ENCODE assay signal across 7 mouse cellular contexts in the genomic region with DNA sequence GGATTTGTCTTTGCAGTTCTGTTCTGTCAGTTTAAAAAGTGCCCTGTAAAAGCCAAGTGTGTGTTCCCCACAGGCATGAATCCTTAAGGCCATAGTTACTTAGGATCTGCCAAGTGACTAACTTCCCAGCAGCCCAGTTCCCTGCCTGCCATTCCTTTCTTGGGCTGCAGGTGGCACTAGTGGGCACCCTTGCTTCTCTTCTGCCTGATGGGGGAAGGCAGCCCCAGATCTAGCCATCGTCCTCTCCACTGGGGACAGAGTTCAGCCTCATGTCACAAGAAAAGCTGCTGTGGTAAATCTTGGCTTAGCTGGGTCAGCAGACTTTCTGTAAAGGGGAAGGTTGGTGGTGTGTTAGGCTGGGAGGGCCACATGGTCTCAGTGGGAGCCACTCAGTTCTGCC. TPM values are rescaled to one million over a fixed set of nuclear protein-coding genes. Genes with fewer than 3 reads are reported as not detected.
DNase-seq lines count a peak whose midpoint lies in the region; ATAC-seq lines count a peak whose summit lies in the region.

No protein-coding gene starts in this region.

- DNase-seq in T-cell, adult 2 months (ENCODE audit: low spot score) = peak; percentile 70
- peak; percentile 75 for DNase-seq in cerebellum, adult 8-10 months
- DNase-seq in gastrocnemius, adult 18-20 months (ENCODE audit: low spot score) = peak; percentile 64
- peak; percentile 86 for DNase-seq in induced T-regulatory cell, adult 2 months (ENCODE audit: low read depth)
- DNase-seq in left cerebral cortex, adult 8-10 months (ENCODE audit: low spot score in 2 of 2) = peak; percentile 50 to 82
- peak; percentile 58 for DNase-seq in skeletal muscle tissue, adult 2 months (ENCODE audit: low read depth, low spot score)

- peak; percentile 88 for ATAC-seq in megakaryocyte progenitor cell, adult 5-6 weeks (replicated peaks; ENCODE audit: poor library complexity)

RNA-seq across cellular contexts. Expression of a gene that starts 59.6 kb away (rescaled TPM):
- 1 to 10 TPM; 2.4 to 2.7 TPM for total RNA-seq in gastrocnemius, adult 18-20 months (2021)
- 10 to 100 TPM; 36.7 to 41.4 (median 38.8) TPM for total RNA-seq in left cerebral cortex, adult 8-10 months (2022)
- total RNA-seq in megakaryocyte progenitor cell, adult 5-6 weeks (2015) = 3.2 and 5.0 TPM in 2 replicates
- total RNA-seq in megakaryocyte progenitor cell, adult 5-6 weeks (2017) = 5.8 and 11.5 TPM in 2 replicates

Comparison
In these comparisons a context has a peak if more than half of its experiments do, and no peak if none do; other contexts are left out.
1. Peak in every context shown above with its lines: DNase-seq and ATAC-seq.